ENCODE assay signal across 10 mouse cellular contexts in the genomic region with DNA sequence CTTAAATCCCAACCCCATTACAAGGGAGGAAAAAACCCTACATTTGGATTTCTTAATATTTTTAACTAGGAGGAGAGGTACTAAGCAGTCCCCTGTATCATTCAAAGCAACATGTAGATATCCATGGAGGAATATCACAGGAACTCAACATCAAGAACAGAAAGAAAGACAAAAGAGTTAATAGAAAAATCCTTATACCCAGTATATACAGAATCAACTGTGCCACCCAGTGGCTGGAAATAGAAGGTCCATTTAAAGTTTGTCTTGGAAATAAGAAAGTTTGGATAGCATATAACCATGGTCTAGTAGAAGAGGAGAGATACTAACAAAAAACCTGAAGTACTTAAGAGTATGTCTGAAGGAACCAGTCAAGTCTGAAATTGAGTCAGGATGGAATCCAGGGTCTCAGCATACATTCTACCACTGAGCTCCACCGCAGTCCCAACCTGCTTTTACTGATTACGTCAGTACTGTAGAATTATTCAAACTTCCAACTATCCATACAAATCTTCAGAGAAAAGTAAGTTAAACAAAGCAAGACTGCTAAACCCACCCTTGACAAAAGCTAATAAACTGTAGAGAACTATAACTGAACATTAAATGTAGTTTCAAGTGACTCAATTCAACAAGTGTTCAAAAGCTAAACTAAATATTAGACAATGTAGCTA. TPM values are rescaled to one million over a fixed set of nuclear protein-coding genes. Genes with fewer than 3 reads are reported as not detected.
DNase-seq lines count a peak whose midpoint lies in the region; ATAC-seq and TF ChIP-seq lines count a peak whose summit lies in the region.
"Had no signal": no experiment of that assay in that cellular context is flagged by ENCODE, and none has a peak within 500 bp of the region (broad histone marks: within the 10 kb centered on the region; RNA-seq: fewer than 3 reads in every experiment).

No protein-coding gene starts in this region.

- no peak for ATAC-seq in forebrain, embryonic 14.5 days
- no peak for ATAC-seq in forebrain, embryonic 12.5 days (ENCODE audit: low FRiP score)
- no peak for ATAC-seq in midbrain, postnatal 0 days (ENCODE audit: low FRiP score)
- no peak for ATAC-seq in midbrain, embryonic 15.5 days (replicated peaks)
- no peak for ATAC-seq in stomach, postnatal 0 days (ENCODE audit: low FRiP score, low TSS enrichment)

- H3K27me3 ChIP-seq in forebrain, embryonic 14.5 days (replicated peaks; ENCODE audit: control insufficient read depth, insufficient read depth, low read length): no peaks in the 10 kb centered on the region
- no peaks in the 10 kb centered on the region for H3K27me3 ChIP-seq in forebrain, embryonic 12.5 days
- H3K27me3 ChIP-seq in midbrain, postnatal 0 days (ENCODE audit: insufficient read depth, low read length): no peaks in the 10 kb centered on the region
- H3K27me3 ChIP-seq in midbrain, embryonic 15.5 days (replicated peaks): no peaks in the 10 kb centered on the region
- no peaks in the 10 kb centered on the region for H3K27me3 ChIP-seq in stomach, postnatal 0 days (ENCODE audit: control insufficient read depth, insufficient read depth, low read length)

- no peak overlapping the region for H3K27ac ChIP-seq in forebrain, embryonic 14.5 days (ENCODE audit: low read depth, low read length)
- H3K27ac ChIP-seq in forebrain, embryonic 12.5 days: no peak overlapping the region
- no peak overlapping the region for H3K27ac ChIP-seq in midbrain, postnatal 0 days (ENCODE audit: low read depth, low read length)
- H3K27ac ChIP-seq in midbrain, embryonic 15.5 days: no peak overlapping the region
- H3K27ac ChIP-seq in stomach, postnatal 0 days (replicated peaks): no peak overlapping the region
- H3K27ac ChIP-seq: limb, embryonic 10.5 days had no signal

- 100% methylated on average over 2 of the region's 2 CpGs for WGBS in forebrain, embryonic 14.5 days
- 98% methylated on average over 2 of the region's 2 CpGs for WGBS in forebrain, embryonic 12.5 days
- 98% methylated on average over 2 of the region's 2 CpGs for whole genome bisulfite sequencing in midbrain, postnatal 0 days
- 100% methylated on average over 2 of the region's 2 CpGs for WGBS in midbrain, embryonic 15.5 days
- WGBS in stomach, postnatal 0 days: 80% methylated on average over 2 of the region's 2 CpGs

- peak; percentile 75 for TF ChIP-seq CTCF in midbrain, postnatal 0 days (IDR thresholded peaks at IDR 0.05)
- TF ChIP-seq CTCF in stomach, postnatal 0 days (IDR thresholded peaks at IDR 0.05; ENCODE audit: low read depth): peak; percentile 61

- no peak for TF ChIP-seq EP300 in stomach, postnatal 0 days (optimal IDR thresholded peaks at IDR 0.05)

- peak; percentile 47 for DNase-seq in forebrain, embryonic 14.5 days (ENCODE audit: low spot score)
- peak; percentile 10 for DNase-seq in kidney, postnatal 10 days
- no peak for DNase-seq in kidney, adult 8-10 months
- peak; percentile 37 for DNase-seq in midbrain, postnatal 0 days (ENCODE audit: low spot score)
- no peak for DNase-seq in stomach, postnatal 0 days (ENCODE audit: low spot score)
- no peak for DNase-seq in gastrocnemius, postnatal 25 days
- DNase-seq: thymus, postnatal 4 days had no signal

- no peak overlapping the region for H3K9ac ChIP-seq in forebrain, embryonic 14.5 days (ENCODE audit: low read length)
- no peak overlapping the region for H3K9ac ChIP-seq in forebrain, embryonic 12.5 days
- no peak overlapping the region for H3K9ac ChIP-seq in midbrain, postnatal 0 days (replicated peaks; ENCODE audit: low read length, poor library complexity, severe bottlenecking)
- H3K9ac ChIP-seq in midbrain, embryonic 15.5 days: no peak overlapping the region
- H3K9ac ChIP-seq in stomach, postnatal 0 days (ENCODE audit: low read length): no peak overlapping the region

- no peak overlapping the region for H3K4me3 ChIP-seq in forebrain, embryonic 14.5 days (ENCODE audit: low read depth, low read length)
- no peak overlapping the region for H3K4me3 ChIP-seq in forebrain, embryonic 12.5 days (replicated peaks)
- H3K4me3 ChIP-seq in midbrain, postnatal 0 days (ENCODE audit: low read depth, low read length): no peak overlapping the region
- no peak overlapping the region for H3K4me3 ChIP-seq in midbrain, embryonic 15.5 days
- H3K4me3 ChIP-seq in stomach, postnatal 0 days (ENCODE audit: low read depth, low read length): no peak overlapping the region
- H3K4me3 ChIP-seq: limb, embryonic 10.5 days had no signal

- H3K4me2 ChIP-seq in forebrain, embryonic 14.5 days (ENCODE audit: low read length): no peak overlapping the region
- no peak overlapping the region for H3K4me2 ChIP-seq in forebrain, embryonic 12.5 days
- no peak overlapping the region for H3K4me2 ChIP-seq in midbrain, postnatal 0 days (ENCODE audit: low read depth, low read length, poor library complexity, severe bottlenecking)
- no peak overlapping the region for H3K4me2 ChIP-seq in midbrain, embryonic 15.5 days
- H3K4me2 ChIP-seq in stomach, postnatal 0 days (replicated peaks; ENCODE audit: low read depth): no peak overlapping the region

- H3K4me1 ChIP-seq in forebrain, embryonic 14.5 days (ENCODE audit: control insufficient read depth, insufficient read depth, low read length): no peaks in the 10 kb centered on the region
- no peaks in the 10 kb centered on the region for H3K4me1 ChIP-seq in forebrain, embryonic 12.5 days
- H3K4me1 ChIP-seq in midbrain, postnatal 0 days (ENCODE audit: insufficient read depth, low read length): no peaks in the 10 kb centered on the region
- H3K4me1 ChIP-seq in midbrain, embryonic 15.5 days: no peaks in the 10 kb centered on the region
- no peaks in the 10 kb centered on the region for H3K4me1 ChIP-seq in stomach, postnatal 0 days (replicated peaks; ENCODE audit: control insufficient read depth, insufficient read depth)
- H3K4me1 ChIP-seq: limb, embryonic 10.5 days had no signal

- peaks cover 57% of the 10 kb centered on the region for H3K36me3 ChIP-seq in forebrain, embryonic 14.5 days (ENCODE audit: control insufficient read depth, insufficient read depth, low read length)
- H3K36me3 ChIP-seq in forebrain, embryonic 12.5 days (replicated peaks): peaks cover 54% of the 10 kb centered on the region
- H3K36me3 ChIP-seq in midbrain, postnatal 0 days (ENCODE audit: insufficient read depth, low read length): peaks cover 30% of the 10 kb centered on the region
- peaks cover 33% of the 10 kb centered on the region for H3K36me3 ChIP-seq in midbrain, embryonic 15.5 days (replicated peaks)
- peaks cover 12% of the 10 kb centered on the region for H3K36me3 ChIP-seq in stomach, postnatal 0 days (ENCODE audit: control insufficient read depth, insufficient read depth, low read length)

- no peaks in the 10 kb centered on the region for H3K9me3 ChIP-seq in forebrain, embryonic 14.5 days (replicated peaks; ENCODE audit: control insufficient read depth, low read length)
- no peaks in the 10 kb centered on the region for H3K9me3 ChIP-seq in forebrain, embryonic 12.5 days
- H3K9me3 ChIP-seq in midbrain, postnatal 0 days (ENCODE audit: low read length): no peaks in the 10 kb centered on the region
- no peaks in the 10 kb centered on the region for H3K9me3 ChIP-seq in midbrain, embryonic 15.5 days
- no peaks in the 10 kb centered on the region for H3K9me3 ChIP-seq in stomach, postnatal 0 days (ENCODE audit: control insufficient read depth, low read length)
- H3K9me3 ChIP-seq: limb, embryonic 10.5 days had no signal

RNA-seq across cellular contexts. Expression of a gene that starts 19.0 kb away (rescaled TPM):
- 55.6 and 61.4 TPM in 2 replicates for polyA plus RNA-seq in forebrain, embryonic 14.5 days (2014; fragmentation: Nextera tagmentation; extraction: Ambion mirVana)
- polyA plus RNA-seq in forebrain, embryonic 12.5 days (2016; fragmentation: Nextera tagmentation; extraction: Ambion mirVana): 58.5 and 62.5 TPM in 2 replicates
- total RNA-seq in midbrain, postnatal 0 days (2014; rRNA removed): 23.0 and 44.0 TPM in 2 replicates
- 21.1 and 21.3 TPM in 2 replicates for polyA plus RNA-seq in midbrain, postnatal 0 days (2015; fragmentation: Nextera tagmentation; extraction: Ambion mirVana)
- polyA plus RNA-seq in midbrain, embryonic 15.5 days (2015; fragmentation: Nextera tagmentation; extraction: Ambion mirVana): 36.5 and 38.1 TPM in 2 replicates
- polyA plus RNA-seq in stomach, postnatal 0 days (2015; fragmentation: Nextera tagmentation; extraction: Ambion mirVana): 19.6 and 21.2 TPM in 2 replicates
- total RNA-seq in gastrocnemius, postnatal 25 days (2021): 1 to 10 TPM; 8.6 to 8.7 TPM

Comparison
In these comparisons a context has a peak if more than half of its experiments do, and no peak if none do; other contexts are left out.
1. DNase-seq: peak in forebrain, embryonic 14.5 days (single experiment), kidney, postnatal 10 days (single experiment) and midbrain, postnatal 0 days (single experiment); none in kidney, adult 8-10 months (0 of 2), stomach, postnatal 0 days (single experiment) and gastrocnemius, postnatal 25 days (single experiment).